In genomic region chr19:11360106-11360505, GRCm38 (mm10) we compare ENCODE assay signal across 15 mouse cellular contexts. TPM values are rescaled to one million over a fixed set of nuclear protein-coding genes. Genes with fewer than 3 reads are reported as not detected.
DNase-seq lines count a peak whose midpoint lies in the region; ATAC-seq lines count a peak whose summit lies in the region.
"Had no signal": no experiment of that assay in that cellular context is flagged by ENCODE, and none has a peak within 500 bp of the region (broad histone marks: within the 10 kb centered on the region; RNA-seq: fewer than 3 reads in every experiment).

No protein-coding gene starts in this region.

- ATAC-seq in embryonic facial prominence, embryonic 11.5 days (replicated peaks; ENCODE audit: insufficient number of reproducible peaks, low FRiP score, low TSS enrichment, low read depth), result no peak

- H3K4me3 ChIP-seq in embryonic facial prominence, embryonic 11.5 days (ENCODE audit: low read depth, low read length), result no peak overlapping the region
- H3K4me3 ChIP-seq in embryonic facial prominence, embryonic 10.5 days, result no peak overlapping the region
- H3K4me3 ChIP-seq: limb, embryonic 15.5 days; midbrain, embryonic 12.5 days had no signal

- H3K27me3 ChIP-seq in embryonic facial prominence, embryonic 11.5 days (ENCODE audit: control insufficient read depth, insufficient read depth, low read length), result no peaks in the 10 kb centered on the region
- no peaks in the 10 kb centered on the region for H3K27me3 ChIP-seq in embryonic facial prominence, embryonic 10.5 days (replicated peaks; ENCODE audit: low read depth, poor library complexity, severe bottlenecking)
- no peaks in the 10 kb centered on the region for H3K27me3 ChIP-seq in splenic B cell, adult 2 months (ENCODE audit: control insufficient read depth, insufficient read depth, low read length, poor library complexity, severe bottlenecking)
- H3K27me3 ChIP-seq: limb, embryonic 15.5 days; midbrain, embryonic 12.5 days had no signal

- no peak overlapping the region for H3K27ac ChIP-seq in embryonic facial prominence, embryonic 11.5 days (replicated peaks; ENCODE audit: low read depth, low read length)
- H3K27ac ChIP-seq in embryonic facial prominence, embryonic 10.5 days (replicated peaks), result no peak overlapping the region
- H3K27ac ChIP-seq: limb, embryonic 15.5 days; midbrain, embryonic 12.5 days had no signal

- no peak overlapping the region for H3K9ac ChIP-seq in embryonic facial prominence, embryonic 11.5 days (replicated peaks; ENCODE audit: low read length)
- H3K9ac ChIP-seq: limb, embryonic 15.5 days; midbrain, embryonic 12.5 days had no signal

- peak; percentile 1 for DNase-seq in embryonic facial prominence, embryonic 11.5 days (ENCODE audit: low spot score)
- DNase-seq in embryonic facial prominence, embryonic 10.5 days (ENCODE audit: low spot score), result no peak
- peak; percentile 31 for DNase-seq in layer of hippocampus, adult 9-10 months (ENCODE audit: low spot score)
- DNase-seq in layer of hippocampus, adult 8-10 months (ENCODE audit: low spot score in 2 of 2), result no peak
- DNase-seq in thymus, postnatal 0 days (ENCODE audit: low spot score), result peak; percentile 40
- no peak for DNase-seq in thymus, postnatal 4 days
- peak; percentile 57 for DNase-seq in splenic B cell, adult 2 months (ENCODE audit: low read depth, low spot score)
- DNase-seq in urinary bladder, postnatal 25 days (ENCODE audit: low spot score), result no peak
- DNase-seq: cerebellum, adult 2 months; heart, postnatal 36 days; kidney, postnatal 14 days had no signal

- no peaks in the 10 kb centered on the region for H3K9me3 ChIP-seq in embryonic facial prominence, embryonic 11.5 days (replicated peaks; ENCODE audit: control insufficient read depth, low read length)
- H3K9me3 ChIP-seq in embryonic facial prominence, embryonic 10.5 days, result no peaks in the 10 kb centered on the region
- H3K9me3 ChIP-seq: limb, embryonic 15.5 days; midbrain, embryonic 12.5 days had no signal

- no peaks in the 10 kb centered on the region for H3K4me1 ChIP-seq in embryonic facial prominence, embryonic 11.5 days (ENCODE audit: control insufficient read depth, insufficient read depth, low read length)
- no peaks in the 10 kb centered on the region for H3K4me1 ChIP-seq in embryonic facial prominence, embryonic 10.5 days
- H3K4me1 ChIP-seq: limb, embryonic 15.5 days; midbrain, embryonic 12.5 days had no signal

- no peaks in the 10 kb centered on the region for H3K36me3 ChIP-seq in embryonic facial prominence, embryonic 11.5 days (replicated peaks; ENCODE audit: control insufficient read depth, insufficient read depth, low read depth, low read length)
- no peaks in the 10 kb centered on the region for H3K36me3 ChIP-seq in embryonic facial prominence, embryonic 10.5 days (replicated peaks)
- H3K36me3 ChIP-seq in splenic B cell, adult 2 months (ENCODE audit: control insufficient read depth, insufficient read depth, low read length, poor library complexity, severe bottlenecking), result no peaks in the 10 kb centered on the region
- H3K36me3 ChIP-seq: limb, embryonic 15.5 days; midbrain, embryonic 12.5 days had no signal

- H3K4me2 ChIP-seq in embryonic facial prominence, embryonic 11.5 days (ENCODE audit: low read depth, low read length), result no peak overlapping the region
- H3K4me2 ChIP-seq: limb, embryonic 15.5 days; midbrain, embryonic 12.5 days had no signal

- 70% methylated on average over 3 of the region's 3 CpGs for WGBS in embryonic facial prominence, embryonic 11.5 days
- 65% methylated on average over 3 of the region's 3 CpGs for WGBS in embryonic facial prominence, embryonic 10.5 days

RNA-seq across cellular contexts. Expression of gene Ms4a4a, which starts 15.2 kb away (rescaled TPM):
- 1.1 and 1.7 TPM in 2 replicates for polyA plus RNA-seq in embryonic facial prominence, embryonic 11.5 days (2014; fragmentation: Nextera tagmentation; extraction: Ambion mirVana)
- 0.93 and 1.9 TPM in 2 replicates for polyA plus RNA-seq in embryonic facial prominence, embryonic 10.5 days (2016; fragmentation: Nextera tagmentation; extraction: Ambion mirVana)
- 1 to 10 TPM in 1 of 4 experiments, under 1 TPM in 3; 0.47 to 1.1 (median 0.67) TPM for total RNA-seq in layer of hippocampus, adult 8-10 months (2022)
- polyA plus RNA-seq in thymus, postnatal 0 days (2015; fragmentation: Nextera tagmentation; extraction: Ambion mirVana), result 5.0 and 8.1 TPM in 2 replicates
- polyA plus RNA-seq: C2C12 had no signal

RNA-seq across cellular contexts. Expression of gene Ms4a7, which starts 24.2 kb away (rescaled TPM):
- 1.7 and 2.1 TPM in 2 replicates for polyA plus RNA-seq in embryonic facial prominence, embryonic 11.5 days (2014; fragmentation: Nextera tagmentation; extraction: Ambion mirVana)
- polyA plus RNA-seq in embryonic facial prominence, embryonic 10.5 days (2016; fragmentation: Nextera tagmentation; extraction: Ambion mirVana), result 0.55 TPM in 1 of 2 replicates, not detected in the other
- under 1 TPM in 2 of 4 experiments, not detected in 2; 0.18 to 0.50 TPM for total RNA-seq in layer of hippocampus, adult 8-10 months (2022)
- 20.6 and 20.7 TPM in 2 replicates for polyA plus RNA-seq in thymus, postnatal 0 days (2015; fragmentation: Nextera tagmentation; extraction: Ambion mirVana)
- polyA plus RNA-seq: C2C12 had no signal

RNA-seq across cellular contexts. Expression of gene Ms4a4c, which starts 44.5 kb away (rescaled TPM):
- polyA plus RNA-seq in embryonic facial prominence, embryonic 11.5 days (2014; fragmentation: Nextera tagmentation; extraction: Ambion mirVana), result not detected in 2 replicates
- not detected in 2 replicates for polyA plus RNA-seq in embryonic facial prominence, embryonic 10.5 days (2016; fragmentation: Nextera tagmentation; extraction: Ambion mirVana)
- total RNA-seq in layer of hippocampus, adult 8-10 months (2022), result under 1 TPM in 1 of 4 experiments, not detected in 3; 0.82 TPM
- 2.7 and 2.9 TPM in 2 replicates for polyA plus RNA-seq in thymus, postnatal 0 days (2015; fragmentation: Nextera tagmentation; extraction: Ambion mirVana)
- total RNA-seq: gastrocnemius, adult 8-10 months had no signal
- polyA plus RNA-seq: C2C12 had no signal

RNA-seq across cellular contexts. Expression of gene Ms4a14, which starts 45.9 kb away (rescaled TPM):
- 0.04 TPM in 1 of 2 replicates, not detected in the other for polyA plus RNA-seq in embryonic facial prominence, embryonic 11.5 days (2014; fragmentation: Nextera tagmentation; extraction: Ambion mirVana)
- not detected in 2 replicates for polyA plus RNA-seq in embryonic facial prominence, embryonic 10.5 days (2016; fragmentation: Nextera tagmentation; extraction: Ambion mirVana)
- under 1 TPM in 1 of 4 experiments, not detected in 3; 0.10 TPM for total RNA-seq in layer of hippocampus, adult 8-10 months (2022)
- 0.09 and 0.15 TPM in 2 replicates for polyA plus RNA-seq in thymus, postnatal 0 days (2015; fragmentation: Nextera tagmentation; extraction: Ambion mirVana)
- total RNA-seq: gastrocnemius, adult 8-10 months had no signal
- polyA plus RNA-seq: C2C12 had no signal

Comparison
In these comparisons a context has a peak if more than half of its experiments do, and no peak if none do; other contexts are left out.
1. DNase-seq: peak in embryonic facial prominence, embryonic 11.5 days (single experiment), layer of hippocampus, adult 9-10 months (single experiment), thymus, postnatal 0 days (single experiment) and splenic B cell, adult 2 months (single experiment); none in embryonic facial prominence, embryonic 10.5 days (single experiment), layer of hippocampus, adult 8-10 months (0 of 2), thymus, postnatal 4 days (single experiment) and urinary bladder, postnatal 25 days (single experiment).